Mouse (Mus musculus) kidney, postnatal 36 days (tissue): ENCODE results near the gene Mfap5.
"Not testable (repeated sequence)": the region's sequence is repeated elsewhere in the genome, so short reads cannot be mapped to it uniquely, and the experiment has no call there.

Experiments
- DNase-seq, 2 experiments: peaks; one replicate each; pipeline ENCODE4 v3.0.0; 2021 to 2022; ENCODE audit warnings: mixed read lengths in 2 of 2

Mfap5 gene

DNA sequence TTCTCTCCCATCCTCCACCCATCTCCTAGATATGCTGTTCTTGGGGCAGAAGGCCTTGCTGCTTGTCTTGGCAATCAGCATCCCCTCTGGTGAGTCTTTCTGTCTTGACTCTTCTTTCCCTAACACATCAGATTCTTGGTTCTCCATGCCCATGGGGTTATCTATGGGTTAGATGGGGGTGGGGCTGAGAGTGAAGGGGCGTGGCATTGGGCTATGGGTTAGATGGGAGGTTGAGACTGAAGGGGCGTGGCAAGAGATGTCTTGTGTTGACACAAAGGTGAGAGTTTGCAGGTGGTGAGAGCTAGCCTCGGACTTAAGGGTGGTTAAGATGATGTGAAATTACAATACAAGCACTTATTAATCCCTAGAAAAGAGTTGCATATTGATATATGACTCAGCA lies 8.7 kb downstream of the Mfap5 start:
- DNase-seq: no peak

DNA sequence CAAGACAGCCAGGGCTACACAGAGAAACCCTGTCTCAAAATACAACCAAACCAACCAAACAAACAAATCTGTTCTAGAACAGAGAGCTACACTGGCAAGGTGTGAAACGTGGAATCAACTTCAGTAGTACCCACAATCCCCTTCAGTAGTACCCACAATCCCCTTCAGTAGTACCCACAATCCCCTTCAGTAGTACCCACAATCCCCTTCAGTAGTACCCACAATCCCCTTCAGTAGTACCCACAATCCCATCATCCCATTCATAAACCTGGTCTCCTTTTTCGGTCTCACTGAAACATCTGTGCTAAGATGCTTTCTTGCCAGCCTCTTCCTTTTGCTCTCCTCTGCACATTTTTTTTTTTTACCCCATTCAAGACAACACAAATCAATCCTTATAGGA lies 10.1 kb downstream of the Mfap5 start:
- not testable (repeated sequence) for DNase-seq

DNA sequence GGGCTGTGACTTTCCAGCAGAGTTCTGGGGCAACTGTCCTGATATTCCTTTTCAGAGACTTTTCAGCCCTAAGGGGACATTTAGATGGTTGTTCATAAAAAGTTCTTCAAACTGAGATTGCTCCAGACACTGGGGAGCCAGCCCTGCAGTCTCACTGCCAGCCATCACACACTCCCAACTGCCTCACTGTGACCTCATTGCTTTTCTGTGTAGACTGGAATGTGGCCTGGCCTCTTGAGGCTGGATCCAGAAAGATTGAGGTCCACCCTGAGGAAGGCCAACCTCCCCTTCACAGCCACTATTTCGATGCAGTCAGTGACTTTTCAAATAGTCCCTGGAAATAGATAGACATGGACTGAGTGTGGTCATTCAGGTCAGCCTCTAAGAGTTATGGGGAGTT lies 12.0 kb downstream of the Mfap5 start:
- no peak for DNase-seq

DNA sequence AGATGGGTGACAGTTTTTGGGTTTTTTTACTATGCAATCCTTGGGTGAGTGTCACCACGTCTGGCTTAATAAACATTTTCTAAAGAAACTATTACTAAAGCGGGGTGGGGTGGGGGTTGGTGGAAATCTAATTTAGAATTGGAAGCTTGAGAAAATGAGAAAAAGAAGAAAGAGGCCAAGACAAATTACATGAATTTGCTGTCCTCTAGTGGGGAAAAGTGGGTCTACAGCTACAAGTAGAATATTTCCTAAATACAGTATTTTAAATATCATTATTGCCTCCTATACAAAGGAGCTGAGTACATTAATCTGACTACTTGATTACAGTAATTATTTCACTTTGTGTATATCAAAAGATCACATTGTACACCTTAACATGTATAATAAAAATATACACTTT lies 13.7 kb downstream of the Mfap5 start:
- peak in 1 of 2 experiments; percentile 9 for DNase-seq

DNA sequence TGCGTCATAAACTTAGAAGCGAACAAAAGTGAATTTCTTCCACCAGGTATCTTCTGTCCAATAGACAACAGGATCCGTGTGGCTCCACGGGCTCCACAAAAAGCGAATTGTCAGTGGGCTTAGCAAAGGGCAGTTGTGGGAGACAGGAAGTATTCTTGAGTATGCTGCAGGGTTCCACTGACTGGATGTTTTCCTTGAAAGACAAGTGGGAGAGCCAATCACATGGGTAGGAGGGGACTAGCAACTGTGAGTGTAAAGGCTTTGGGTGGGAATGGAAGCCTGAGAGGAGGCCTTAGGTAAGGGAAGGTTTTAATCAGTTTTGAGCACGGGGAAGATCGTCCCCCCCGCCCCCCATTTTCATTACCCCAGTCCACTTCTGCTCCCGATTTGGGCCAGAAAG lies 16.9 kb downstream of the Mfap5 start:
- DNase-seq: peak; percentile 29 to 46

DNA sequence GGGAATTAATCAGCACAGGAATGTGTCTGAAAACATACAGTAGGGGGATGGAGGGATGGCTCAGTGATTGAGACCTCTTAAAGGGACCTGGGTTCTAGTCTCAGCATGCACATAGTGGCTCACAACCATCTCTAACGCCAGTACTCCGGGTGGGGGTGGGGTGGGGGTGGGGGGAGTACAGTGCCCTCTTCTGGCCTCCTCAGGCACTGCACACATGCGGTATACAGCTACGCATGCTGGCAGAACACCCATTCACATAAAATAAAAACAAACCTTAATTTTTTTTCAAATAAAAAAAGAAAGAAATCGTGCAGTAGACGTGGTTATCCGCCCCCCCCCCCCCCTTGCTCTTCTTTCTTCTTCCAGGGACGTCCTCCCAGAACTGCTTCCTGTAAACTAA lies 17.6 kb downstream of the Mfap5 start:
- DNase-seq: no peak

DNA sequence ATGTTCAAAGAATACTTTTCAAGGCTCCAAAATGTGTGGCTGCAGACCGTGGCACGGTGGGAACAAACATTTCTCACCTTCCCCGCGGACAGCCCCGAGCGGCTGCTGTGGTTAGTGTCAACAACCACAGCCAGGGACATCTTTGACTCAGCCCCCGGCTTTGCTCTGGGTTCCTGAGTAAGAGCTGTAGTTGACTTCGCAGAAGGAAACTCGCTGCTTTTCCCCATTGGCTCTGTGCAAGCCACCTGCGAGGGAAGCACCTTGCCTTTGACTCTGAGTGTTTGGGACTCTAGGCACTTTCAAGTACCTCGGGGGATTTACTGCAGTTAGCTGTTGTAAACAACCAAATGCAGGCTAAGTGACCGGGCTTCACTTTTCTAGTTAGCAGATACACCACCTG lies 22.0 kb downstream of the Mfap5 start:
- no peak for DNase-seq

DNA sequence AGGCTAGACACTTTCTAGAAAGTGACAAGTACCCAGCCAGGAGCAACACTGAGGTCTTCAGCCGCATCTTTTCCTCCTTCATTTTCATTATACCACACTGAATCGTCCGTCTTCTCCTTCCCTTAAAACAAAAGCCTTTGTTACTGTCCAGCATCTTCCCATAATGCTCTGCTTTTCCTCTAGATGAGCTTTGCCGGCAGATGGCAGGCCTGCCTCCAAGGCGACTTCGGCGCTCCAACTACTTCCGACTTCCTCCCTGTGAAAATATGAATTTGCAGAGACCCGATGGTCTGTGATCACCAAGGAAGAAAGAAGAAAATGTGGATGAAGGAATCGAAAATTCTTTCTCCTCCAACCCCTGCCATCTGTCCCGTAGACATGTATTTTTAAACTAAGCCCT lies 22.5 kb downstream of the Mfap5 start:
- no peak for DNase-seq

DNA sequence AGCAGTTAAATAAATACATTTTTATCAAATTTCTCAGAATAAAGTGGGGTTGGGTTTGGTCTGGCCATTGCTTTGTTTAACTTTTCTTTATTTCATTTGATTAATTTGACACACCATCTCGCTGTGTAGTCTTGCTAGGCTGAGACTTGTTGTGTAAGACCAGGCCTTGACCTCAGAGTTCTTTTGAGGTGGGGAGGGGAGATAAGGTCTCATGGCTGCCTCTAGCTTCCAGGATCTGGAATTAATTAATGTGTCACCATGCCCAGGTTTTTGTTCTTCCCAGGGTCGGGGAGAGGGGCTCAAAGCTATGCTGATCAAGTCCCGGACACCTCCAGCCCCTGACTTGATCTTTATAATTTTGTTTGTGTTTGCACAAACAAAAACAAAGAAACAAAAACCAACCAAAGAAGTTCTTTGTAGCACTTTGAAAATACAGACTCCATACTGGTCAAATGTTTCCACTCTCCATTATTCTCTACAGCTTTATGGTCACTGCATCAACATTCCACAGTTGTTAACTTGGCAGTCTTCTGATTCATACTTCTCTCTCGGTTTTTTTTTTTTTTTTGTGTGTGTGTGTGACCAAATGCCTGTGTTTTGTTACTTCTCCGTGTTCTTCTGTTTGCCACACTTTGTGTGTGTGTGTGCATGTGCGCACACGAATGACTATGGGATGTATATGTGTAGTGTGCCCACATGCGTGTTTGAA lies 26.0 kb downstream of the Mfap5 start:
- DNase-seq: no peak

DNA sequence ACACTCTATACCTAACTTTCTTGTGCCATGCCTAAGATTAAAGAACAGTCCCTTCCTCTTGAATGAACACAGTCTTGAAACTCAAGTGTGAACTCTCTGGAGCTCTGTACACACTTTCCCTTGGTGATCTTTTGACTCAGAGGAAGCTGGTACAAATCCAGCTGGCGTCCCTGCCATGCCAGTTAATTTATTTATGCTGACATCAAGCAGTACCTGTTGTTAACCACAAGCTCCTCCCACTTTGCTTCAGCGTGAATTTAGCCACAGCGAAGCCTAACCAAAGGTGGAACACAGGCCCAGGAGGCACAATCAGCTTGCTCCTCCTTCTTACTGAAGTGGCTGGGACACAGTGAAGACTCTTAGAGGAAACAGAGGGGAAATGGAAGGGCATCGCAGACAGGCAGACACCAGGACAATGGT lies 27.2 kb downstream of the Mfap5 start:
- peak; percentile 87 to 92 for DNase-seq

DNA sequence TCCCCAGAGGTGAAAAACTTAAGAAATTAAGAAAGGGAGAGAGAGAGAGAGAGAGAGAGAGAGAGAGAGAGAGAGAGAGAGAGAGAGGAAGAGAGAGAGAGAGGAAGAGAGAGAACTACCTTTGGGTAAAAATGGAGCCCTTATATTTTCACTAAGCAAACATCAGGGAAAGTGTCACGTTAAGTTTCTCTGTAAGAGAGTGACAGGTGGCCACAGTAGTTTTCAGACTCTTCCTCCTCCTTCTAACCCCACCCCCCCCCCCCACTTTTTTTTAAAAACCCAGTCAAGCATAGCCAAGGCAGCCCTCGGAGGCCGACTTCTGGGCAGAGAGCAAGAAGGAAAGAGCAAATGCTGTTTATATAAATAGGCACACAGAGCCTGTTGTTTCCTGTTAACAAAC lies 28.4 kb downstream of the Mfap5 start:
- DNase-seq: peak; percentile 16 to 25

DNA sequence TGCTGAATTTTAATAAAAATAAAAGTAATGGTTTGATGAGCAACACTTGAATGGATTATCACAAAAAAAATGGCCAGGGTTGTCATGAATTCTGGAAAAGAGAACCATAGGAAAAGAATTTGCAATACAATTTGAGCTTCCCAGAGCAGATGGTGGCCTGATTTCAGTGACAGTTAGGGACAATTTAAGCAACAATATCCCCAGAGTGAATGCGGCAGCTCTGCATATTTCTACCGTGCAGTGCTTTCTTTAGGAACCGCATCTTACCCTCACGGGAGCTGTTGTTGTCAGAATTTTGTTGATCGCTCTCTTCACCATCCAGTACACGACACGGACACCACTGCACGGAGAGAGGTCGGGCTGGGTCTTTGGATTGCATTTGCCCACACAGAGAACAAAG lies 33.9 kb downstream of the Mfap5 start:
- DNase-seq: no peak

DNA sequence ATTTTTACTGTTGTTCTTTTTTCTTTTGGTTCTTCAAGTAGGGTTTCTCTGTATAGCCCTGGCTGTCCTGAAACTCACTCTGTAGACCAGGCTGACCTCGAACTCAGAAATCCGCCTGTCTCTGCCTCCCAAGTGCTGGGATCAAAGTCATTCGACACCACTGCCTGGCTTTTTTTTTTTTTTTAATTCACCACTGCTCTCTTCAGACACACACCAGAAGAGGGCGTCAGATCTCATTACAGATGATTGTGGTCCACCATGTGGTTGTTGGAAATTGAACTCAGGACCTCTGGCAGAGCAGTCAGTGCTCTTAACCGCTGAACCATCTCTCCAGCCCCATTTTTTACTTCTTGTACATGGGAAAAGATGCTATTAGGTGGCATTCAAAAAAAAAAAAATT lies 36.8 kb downstream of the Mfap5 start:
- DNase-seq: not testable (repeated sequence)

DNA sequence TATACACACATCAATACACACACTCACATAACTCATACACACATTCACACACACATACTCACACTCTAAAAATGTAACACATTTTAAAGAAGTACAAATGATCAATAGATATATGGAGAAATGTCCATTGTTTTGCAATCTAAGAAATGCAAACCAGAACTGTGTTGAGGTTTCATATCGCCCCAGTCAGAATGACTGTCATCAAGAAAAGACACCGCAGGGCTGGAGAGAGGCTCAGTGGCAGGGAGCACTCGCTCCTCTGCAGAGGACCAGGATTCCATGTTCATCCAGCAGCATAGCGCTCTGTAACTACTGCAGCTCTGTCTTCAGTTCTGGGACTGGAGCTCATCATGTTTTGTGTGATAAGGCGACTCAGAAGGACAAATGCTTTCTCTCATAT lies 37.9 kb downstream of the Mfap5 start:
- DNase-seq: no peak

DNA sequence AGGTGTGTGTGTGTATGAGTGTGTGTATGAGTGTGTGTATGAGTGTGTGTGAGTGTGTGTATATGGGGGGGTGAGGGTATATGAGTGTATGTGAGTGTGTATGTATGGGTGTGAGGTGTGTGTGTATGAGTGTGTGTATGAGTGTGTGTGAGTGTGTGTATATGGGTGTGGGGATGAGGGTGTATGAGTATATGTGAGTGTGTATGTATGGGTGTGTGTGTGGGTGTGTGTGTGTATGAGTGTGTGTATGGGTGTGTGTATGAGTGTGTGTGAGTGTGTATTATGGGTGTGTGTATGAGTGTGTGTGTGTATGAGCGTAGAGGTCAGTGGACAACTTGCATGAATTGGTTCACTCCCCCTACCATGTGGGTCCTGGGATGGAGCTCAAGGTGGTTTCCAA lies 39.0 kb downstream of the Mfap5 start:
- DNase-seq: no peak

DNA sequence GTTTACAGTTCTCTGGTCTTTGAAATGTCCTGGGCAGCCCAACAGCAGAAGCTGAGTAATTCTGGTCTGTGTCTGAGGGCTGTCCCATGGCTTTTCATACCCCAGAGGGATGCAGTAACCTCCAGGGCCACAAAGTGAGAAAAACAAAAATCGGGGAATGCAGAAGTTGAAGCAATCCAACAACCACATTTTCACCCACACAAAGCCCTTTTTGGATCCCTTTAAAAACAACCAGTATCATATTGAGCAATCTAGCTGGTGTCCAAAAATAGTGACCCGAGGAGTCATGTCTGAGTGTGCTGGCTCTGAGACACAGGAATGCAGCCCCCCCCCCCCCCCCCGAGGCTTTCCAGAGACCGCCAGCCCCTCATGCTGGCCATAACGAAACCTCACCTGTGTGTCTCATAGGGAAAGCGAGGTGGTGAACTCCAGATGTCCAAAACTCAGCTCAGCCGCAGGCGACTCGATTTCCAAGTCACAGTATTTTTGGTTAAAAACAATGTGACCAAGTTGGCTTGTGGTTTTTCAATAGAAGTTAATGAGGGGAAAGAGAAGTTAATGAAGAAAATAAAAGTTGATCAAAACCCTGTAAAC lies 39.7 kb downstream of the Mfap5 start:
- no peak for DNase-seq

DNA sequence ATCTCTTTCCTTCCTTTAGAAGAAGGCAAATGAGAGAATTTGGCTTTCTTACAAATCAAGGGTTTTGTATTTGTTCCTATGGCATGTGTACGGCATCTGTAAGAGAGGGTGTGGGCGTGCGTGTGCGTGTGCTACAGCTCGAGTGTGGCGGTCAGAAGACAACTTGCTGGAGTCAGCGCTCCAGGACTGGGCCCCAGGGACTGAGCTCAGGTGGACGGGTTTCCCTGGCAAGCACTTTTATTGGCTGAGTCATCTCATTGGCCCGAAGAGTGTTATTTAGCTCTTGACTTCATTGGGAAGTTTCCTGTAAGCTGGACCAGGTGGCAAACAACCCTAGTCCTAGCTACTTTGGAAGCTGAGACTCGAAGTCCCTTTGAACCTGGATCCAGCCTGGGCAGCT lies 40.3 kb downstream of the Mfap5 start:
- no peak for DNase-seq

DNA sequence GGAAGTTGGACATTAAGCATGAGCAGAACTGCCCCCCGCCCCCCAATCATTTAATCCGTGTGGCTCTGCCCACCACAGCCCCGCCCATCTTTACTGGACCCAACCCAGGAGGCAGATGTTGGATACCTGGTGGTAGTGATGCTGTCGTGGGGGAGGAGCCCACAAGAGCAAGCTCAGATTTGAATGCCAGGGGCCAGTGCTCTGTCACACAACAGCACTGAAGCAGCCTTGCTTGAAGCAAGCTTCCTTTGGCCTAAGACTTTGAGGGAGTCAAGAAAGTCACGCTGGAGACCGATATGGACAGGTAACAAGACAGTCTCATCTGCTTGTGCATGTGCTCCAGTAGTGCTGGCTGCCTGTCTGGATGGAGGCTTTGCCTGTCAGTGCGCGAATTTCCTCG lies 48.0 kb downstream of the Mfap5 start, which contains the start of gene Aicda:
Gene Aicda (plus strand): TSS at position 196 of the 400 bp plus-strand sequence.
- DNase-seq: no peak

DNA sequence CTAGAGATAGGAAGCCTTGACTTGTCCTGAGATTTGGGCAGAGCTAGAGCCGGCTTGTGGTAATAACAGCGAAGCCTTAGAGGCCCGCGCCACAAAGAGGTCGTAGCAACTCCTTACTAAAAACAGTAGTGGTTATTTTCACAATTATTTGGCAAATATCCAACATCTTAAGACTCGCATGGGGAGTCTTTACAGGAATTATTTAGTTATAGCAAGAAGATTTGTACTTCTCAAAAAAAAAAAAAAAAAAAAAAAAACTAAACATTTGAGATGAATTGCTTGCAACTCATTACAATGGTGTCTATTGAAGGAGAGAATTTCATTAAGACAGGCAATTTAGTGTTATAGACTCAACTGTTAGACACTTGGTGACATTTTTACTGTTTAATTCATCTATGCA lies 48.5 kb downstream of the Mfap5 start:
- DNase-seq: no peak

DNA sequence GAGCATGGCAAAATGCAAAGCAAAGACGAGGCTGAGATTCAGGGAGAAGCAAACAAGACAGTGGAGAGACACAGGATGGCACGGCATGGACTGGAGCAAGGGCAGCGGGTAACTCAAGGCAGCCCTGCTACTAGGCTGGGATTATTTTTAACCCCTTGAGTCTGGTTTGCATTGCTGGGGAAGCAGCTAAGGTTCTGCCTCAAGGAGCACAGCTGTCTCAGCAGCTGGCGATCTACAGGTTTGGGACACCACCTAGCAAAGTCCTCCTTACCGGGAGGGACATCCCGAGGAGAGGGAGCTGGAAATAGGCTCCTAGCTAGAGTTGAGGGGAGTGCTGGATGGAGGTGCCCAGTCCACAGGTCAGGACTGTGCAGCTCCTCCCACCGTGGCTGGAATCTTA lies 49.6 kb downstream of the Mfap5 start:
- no peak for DNase-seq

DNA sequence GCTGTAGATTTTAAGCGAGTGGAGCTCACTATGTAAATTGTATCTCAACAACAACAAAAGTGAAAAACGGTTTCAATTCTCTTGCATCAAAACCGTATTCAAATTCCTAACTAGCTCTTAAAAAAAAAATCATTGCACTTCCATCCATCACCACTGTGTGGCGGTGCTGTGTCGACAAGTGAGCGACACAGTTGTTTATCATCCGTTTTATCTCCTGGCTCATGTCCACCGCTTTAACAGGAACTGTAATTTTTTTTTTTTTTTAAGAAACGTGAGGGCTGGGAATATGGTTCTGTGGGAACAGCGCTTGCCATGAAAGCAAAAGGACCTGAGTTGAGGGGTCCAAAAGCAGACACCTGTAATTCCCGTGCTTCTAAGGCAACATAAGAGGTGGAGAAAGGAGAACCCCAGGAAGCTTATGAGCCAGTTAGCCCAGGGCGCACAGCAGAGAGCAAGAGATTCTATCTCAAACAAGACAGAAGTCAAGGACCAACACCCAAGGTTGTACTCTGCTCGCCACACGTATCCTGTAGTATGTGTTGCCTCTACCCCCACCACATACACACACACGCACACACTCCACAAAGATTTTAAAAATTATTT lies 51.4 kb downstream of the Mfap5 start:
- DNase-seq: peak; percentile 71 to 85

DNA sequence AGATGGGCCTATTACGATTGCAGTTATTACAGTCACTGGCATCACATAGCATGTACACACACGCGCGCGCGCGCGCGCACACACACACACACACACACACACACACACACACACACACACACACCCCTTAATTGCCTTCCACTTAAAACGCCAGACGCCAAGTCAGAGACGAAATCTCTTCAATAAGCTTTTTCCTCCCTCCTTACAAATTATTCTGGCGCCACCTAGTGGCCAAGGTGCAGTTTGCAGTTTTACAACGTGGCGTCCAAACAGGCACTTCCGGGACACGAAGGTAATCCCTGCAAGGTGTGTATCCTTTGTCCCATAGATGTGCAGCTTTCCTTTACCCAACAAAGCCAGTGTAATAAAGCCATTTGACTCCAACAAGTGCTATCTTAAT lies 54.8 kb downstream of the Mfap5 start:
- peak; percentile 64 to 84 for DNase-seq

DNA sequence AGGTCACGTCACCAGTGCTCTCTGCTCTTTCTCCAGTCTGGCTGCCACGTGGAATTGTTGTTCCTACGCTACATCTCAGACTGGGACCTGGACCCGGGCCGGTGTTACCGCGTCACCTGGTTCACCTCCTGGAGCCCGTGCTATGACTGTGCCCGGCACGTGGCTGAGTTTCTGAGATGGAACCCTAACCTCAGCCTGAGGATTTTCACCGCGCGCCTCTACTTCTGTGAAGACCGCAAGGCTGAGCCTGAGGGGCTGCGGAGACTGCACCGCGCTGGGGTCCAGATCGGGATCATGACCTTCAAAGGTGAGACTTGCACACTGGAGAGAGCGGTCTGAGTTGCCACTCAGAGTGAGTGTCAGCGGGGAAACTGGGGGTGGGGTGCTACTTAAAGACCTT lies 55.4 kb downstream of the Mfap5 start:
- DNase-seq: no peak

DNA sequence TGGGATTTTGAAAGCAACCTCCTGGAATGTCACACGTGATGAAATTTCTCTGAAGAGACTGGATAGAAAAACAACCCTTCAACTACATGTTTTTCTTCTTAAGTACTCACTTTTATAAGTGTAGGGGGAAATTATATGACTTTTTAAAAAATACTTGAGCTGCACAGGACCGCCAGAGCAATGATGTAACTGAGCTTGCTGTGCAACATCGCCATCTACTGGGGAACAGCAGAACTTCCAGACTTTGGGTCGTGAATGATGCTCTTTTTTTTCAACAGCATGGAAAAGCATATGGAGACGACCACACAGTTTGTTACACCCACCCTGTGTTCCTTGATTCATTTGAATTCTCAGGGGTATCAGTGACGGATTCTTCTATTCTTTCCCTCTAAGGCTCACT lies 56.8 kb downstream of the Mfap5 start:
- peak; percentile 49 to 78 for DNase-seq
